Mouse (Mus musculus): Measurements from ENCODE around the gene Rps12-ps3. TPM values are rescaled to one million over a fixed set of nuclear protein-coding genes. Genes with fewer than 3 reads are reported as not detected.

Gene Rps12-ps3
- polyA plus RNA-seq, 2 experiments: 54.2 to 266 TPM

DNA sequence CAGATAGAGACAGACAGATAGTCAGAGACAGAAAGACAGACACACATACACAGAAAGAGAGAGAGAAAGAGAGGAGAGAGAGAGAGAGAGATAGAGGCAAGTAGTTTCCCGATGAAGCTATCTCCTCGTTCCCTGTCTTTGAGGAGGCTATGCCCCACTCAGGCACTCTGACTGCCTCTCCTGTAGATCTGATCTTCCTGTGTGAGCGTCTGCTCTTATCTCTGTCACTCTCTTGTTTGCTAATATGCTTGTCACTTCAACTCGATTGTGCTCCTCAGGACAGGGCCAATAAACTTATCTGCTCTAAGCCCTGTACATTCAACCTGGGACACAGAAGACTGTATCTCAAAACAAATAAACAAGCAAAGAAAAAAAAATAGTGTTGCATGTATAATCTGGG, 37.1 kb downstream of the Rps12-ps3 start:
- Histone ChIP-seq H3K4me2 (replicated peaks; ENCODE audit: low read depth, low read length, severe bottlenecking) (no peak overlapping the region), H3K4me3 (replicated peaks; ENCODE audit: low read length) (no peak overlapping the region), H3K27me3 (ENCODE audit: control insufficient read depth, insufficient read depth, low read length) (no peaks in the 10 kb centered on the region), H3K9ac (ENCODE audit: low read depth, low read length, severe bottlenecking) (no peak overlapping the region), H3K9me3 (ENCODE audit: control insufficient read depth, low read length) (no peaks in the 10 kb centered on the region), H3K27ac (replicated peaks; ENCODE audit: low read depth, low read length) (no peak overlapping the region), H3K36me3 (ENCODE audit: control insufficient read depth, insufficient read depth, low read length) (no peaks in the 10 kb centered on the region), H3K4me1 (ENCODE audit: control insufficient read depth, insufficient read depth, low read length) (no peaks in the 10 kb centered on the region)
- no peak for ATAC-seq (ENCODE audit: low FRiP score, low read depth)
- 59% methylated on average over 4 of the region's 4 CpGs for WGBS
- TF ChIP-seq POLR2A (IDR thresholded peaks at IDR 0.05; ENCODE audit: borderline replicate concordance, extremely low read depth, insufficient read depth, insufficient read length): no peak
- no peak for DNase-seq (ENCODE audit: low spot score)

- H3K27me3 ChIP-seq (ENCODE audit: control insufficient read depth, insufficient read depth, low read length): no peaks in the 10 kb centered on the region
- no peaks in the 10 kb centered on the region for H3K36me3 ChIP-seq (ENCODE audit: control insufficient read depth, insufficient read depth, low read length)
- H3K9ac ChIP-seq (ENCODE audit: low read depth, low read length, severe bottlenecking): no peak overlapping the region
- no peak overlapping the region for H3K4me3 ChIP-seq (replicated peaks; ENCODE audit: low read length)
- ATAC-seq (ENCODE audit: low FRiP score, low read depth) (no peak), DNase-seq (ENCODE audit: low spot score) (no peak)
- no peaks in the 10 kb centered on the region for H3K4me1 ChIP-seq (ENCODE audit: control insufficient read depth, insufficient read depth, low read length)
- H3K9me3 ChIP-seq (ENCODE audit: control insufficient read depth, low read length): no peaks in the 10 kb centered on the region
- H3K27ac ChIP-seq (replicated peaks; ENCODE audit: low read depth, low read length): no peak overlapping the region
- TF ChIP-seq POLR2A (IDR thresholded peaks at IDR 0.05; ENCODE audit: borderline replicate concordance, extremely low read depth, insufficient read depth, insufficient read length): no peak
- WGBS: 79% methylated on average over 2 of the region's 2 CpGs
- H3K4me2 ChIP-seq (replicated peaks; ENCODE audit: low read depth, low read length, severe bottlenecking): no peak overlapping the region
Measured at GRCm38 (mm10) chr19:59360486-59360896, 38.4 kb downstream of the Rps12-ps3 start.

- H3K4me1 ChIP-seq (ENCODE audit: control insufficient read depth, insufficient read depth, low read length): no peaks in the 10 kb centered on the region
- H3K9me3 ChIP-seq (ENCODE audit: control insufficient read depth, low read length): no peaks in the 10 kb centered on the region
- no peaks in the 10 kb centered on the region for H3K36me3 ChIP-seq (ENCODE audit: control insufficient read depth, insufficient read depth, low read length)
- H3K4me2 ChIP-seq (replicated peaks; ENCODE audit: low read depth, low read length, severe bottlenecking): no peak overlapping the region
- no peak overlapping the region for H3K9ac ChIP-seq (ENCODE audit: low read depth, low read length, severe bottlenecking)
- ATAC-seq (ENCODE audit: low FRiP score, low read depth) (no peak), DNase-seq (ENCODE audit: low spot score) (no peak)
- TF ChIP-seq POLR2A (IDR thresholded peaks at IDR 0.05; ENCODE audit: borderline replicate concordance, extremely low read depth, insufficient read depth, insufficient read length): no peak
- no peak overlapping the region for H3K4me3 ChIP-seq (replicated peaks; ENCODE audit: low read length)
- no peaks in the 10 kb centered on the region for H3K27me3 ChIP-seq (ENCODE audit: control insufficient read depth, insufficient read depth, low read length)
- WGBS: 63% methylated on average over 6 of the region's 6 CpGs
- H3K27ac ChIP-seq (replicated peaks; ENCODE audit: low read depth, low read length): no peak overlapping the region
Measured at GRCm38 (mm10) chr19:59362646-59363045, 40.6 kb downstream of the Rps12-ps3 start.

DNA sequence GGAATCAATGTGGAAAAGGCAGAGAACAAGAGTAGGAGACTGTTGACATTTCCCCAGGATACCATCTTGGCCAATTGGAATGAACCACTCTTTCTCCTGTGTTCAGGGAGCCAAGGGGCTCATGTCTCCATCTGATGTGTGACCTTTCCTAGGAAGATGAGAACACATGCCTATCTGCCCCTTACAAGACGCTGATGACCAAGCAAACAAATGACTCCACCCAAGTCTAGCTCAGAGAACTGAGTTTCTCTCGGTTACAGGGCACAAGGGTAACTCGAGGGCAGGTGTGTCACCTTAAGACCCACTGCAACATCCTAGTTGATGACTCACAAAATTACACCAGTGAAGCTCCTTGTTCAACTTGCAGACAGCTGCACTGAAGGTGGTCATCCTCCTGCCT, 41.6 kb downstream of the Rps12-ps3 start:
- no peak overlapping the region for H3K4me2 ChIP-seq (replicated peaks; ENCODE audit: low read depth, low read length, severe bottlenecking)
- H3K4me3 ChIP-seq (replicated peaks; ENCODE audit: low read length): no peak overlapping the region
- ATAC-seq (ENCODE audit: low FRiP score, low read depth) (no peak), DNase-seq (ENCODE audit: low spot score) (no peak)
- no peak overlapping the region for H3K9ac ChIP-seq (ENCODE audit: low read depth, low read length, severe bottlenecking)
- H3K4me1 ChIP-seq (ENCODE audit: control insufficient read depth, insufficient read depth, low read length): no peaks in the 10 kb centered on the region
- no peaks in the 10 kb centered on the region for H3K27me3 ChIP-seq (ENCODE audit: control insufficient read depth, insufficient read depth, low read length)
- no peak for TF ChIP-seq POLR2A (IDR thresholded peaks at IDR 0.05; ENCODE audit: borderline replicate concordance, extremely low read depth, insufficient read depth, insufficient read length)
- H3K27ac ChIP-seq (replicated peaks; ENCODE audit: low read depth, low read length): no peak overlapping the region
- H3K9me3 ChIP-seq (ENCODE audit: control insufficient read depth, low read length): no peaks in the 10 kb centered on the region
- WGBS: 76% methylated on average over 3 of the region's 3 CpGs
- H3K36me3 ChIP-seq (ENCODE audit: control insufficient read depth, insufficient read depth, low read length): no peaks in the 10 kb centered on the region

- TF ChIP-seq POLR2A (IDR thresholded peaks at IDR 0.05; ENCODE audit: borderline replicate concordance, extremely low read depth, insufficient read depth, insufficient read length): no peak
- no peak overlapping the region for H3K27ac ChIP-seq (replicated peaks; ENCODE audit: low read depth, low read length)
- no peaks in the 10 kb centered on the region for H3K9me3 ChIP-seq (ENCODE audit: control insufficient read depth, low read length)
- WGBS: 85% methylated on average over 3 of the region's 3 CpGs
- no peak overlapping the region for H3K4me3 ChIP-seq (replicated peaks; ENCODE audit: low read length)
- DNase-seq (ENCODE audit: low spot score): no peak
- no peak for ATAC-seq (ENCODE audit: low FRiP score, low read depth)
- H3K27me3 ChIP-seq (ENCODE audit: control insufficient read depth, insufficient read depth, low read length): no peaks in the 10 kb centered on the region
- no peak overlapping the region for H3K9ac ChIP-seq (ENCODE audit: low read depth, low read length, severe bottlenecking)
- no peaks in the 10 kb centered on the region for H3K4me1 ChIP-seq (ENCODE audit: control insufficient read depth, insufficient read depth, low read length)
- no peak overlapping the region for H3K4me2 ChIP-seq (replicated peaks; ENCODE audit: low read depth, low read length, severe bottlenecking)
- H3K36me3 ChIP-seq (ENCODE audit: control insufficient read depth, insufficient read depth, low read length): no peaks in the 10 kb centered on the region
Measured at GRCm38 (mm10) chr19:59366724-59367123, 44.6 kb downstream of the Rps12-ps3 start.

DNA sequence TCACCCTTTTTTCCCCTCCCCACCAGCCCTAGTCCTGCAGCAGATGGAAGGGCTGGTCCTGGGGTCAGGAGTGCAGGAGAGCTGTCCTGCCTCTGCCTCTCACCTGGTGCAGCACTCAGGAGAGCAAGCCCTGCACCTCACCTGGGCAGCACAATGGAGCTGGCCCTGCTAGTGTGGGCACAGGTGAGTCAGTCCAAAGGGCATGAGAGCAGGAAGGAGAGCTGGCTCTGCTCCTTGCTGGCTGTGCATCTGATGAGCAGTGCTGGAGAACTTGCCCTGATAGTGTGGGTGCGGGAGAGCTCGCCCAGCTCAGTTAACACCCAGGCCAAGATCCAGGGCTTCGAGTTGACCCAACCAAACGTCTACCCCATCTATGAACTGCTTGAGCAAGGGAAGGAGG, 45.8 kb downstream of the Rps12-ps3 start:
- ATAC-seq (ENCODE audit: low FRiP score, low read depth) (no peak), DNase-seq (ENCODE audit: low spot score) (no peak)
- Histone ChIP-seq H3K9me3 (ENCODE audit: control insufficient read depth, low read length) (no peaks in the 10 kb centered on the region), H3K36me3 (ENCODE audit: control insufficient read depth, insufficient read depth, low read length) (no peaks in the 10 kb centered on the region), H3K9ac (ENCODE audit: low read depth, low read length, severe bottlenecking) (no peak overlapping the region), H3K4me1 (ENCODE audit: control insufficient read depth, insufficient read depth, low read length) (no peaks in the 10 kb centered on the region), H3K27ac (replicated peaks; ENCODE audit: low read depth, low read length) (no peak overlapping the region), H3K4me2 (replicated peaks; ENCODE audit: low read depth, low read length, severe bottlenecking) (no peak overlapping the region), H3K27me3 (ENCODE audit: control insufficient read depth, insufficient read depth, low read length) (no peaks in the 10 kb centered on the region), H3K4me3 (replicated peaks; ENCODE audit: low read length) (no peak overlapping the region)
- no peak for TF ChIP-seq POLR2A (IDR thresholded peaks at IDR 0.05; ENCODE audit: borderline replicate concordance, extremely low read depth, insufficient read depth, insufficient read length)
- 78% methylated on average over 4 of the region's 4 CpGs for WGBS

Measured in limb, embryonic 14.5 days (tissue).